Mouse (Mus musculus) liver, embryonic 14.5 days (tissue): Measurements from ENCODE around the gene Igf2r. TPM values are rescaled to one million over a fixed set of nuclear protein-coding genes. Genes with fewer than 3 reads are reported as not detected.
"Not testable (repeated sequence)": the region's sequence is repeated elsewhere in the genome, so short reads cannot be mapped to it uniquely, and the experiment has no call there.

Source experiments
- ATAC-seq: fragments of 200-750 bp; cut with Nextera tagmentation; 2 replicates; pipeline ENCODE4 v1.8.0; 2017; ENCODE audit warnings: moderate number of reproducible peaks, mild to moderate bottlenecking, moderate library complexity; ENCODE audit not compliant: insufficient read depth
- DNase-seq, 3 experiments: peaks; one replicate each; pipeline ENCODE4 v3.0.0-alpha.2; 2012 to 2013; ENCODE audit warnings: low read depth in 3 of 3, low spot score in 3 of 3
- H3K27ac ChIP-seq: fragments of 300-500 bp; sonication (generic); 2 replicates; pipeline ENCODE4 v1.5.1; 2014; ENCODE audit warnings: moderate library complexity, mild to moderate bottlenecking, control low read depth, inconsistent platforms
- H3K27me3 ChIP-seq: fragments of 300-500 bp; sonication (generic); 2 replicates; pipeline ENCODE4 v1.6.1; 2014; ENCODE audit warnings: mild to moderate bottlenecking, low read length, moderate library complexity; ENCODE audit not compliant: control insufficient read depth, insufficient read depth
- H3K36me3 ChIP-seq: fragments of 300-500 bp; sonication (generic); replicated peaks from 2 replicates; pipeline ENCODE4 v1.6.1; 2014; ENCODE audit warnings: low read depth; ENCODE audit not compliant: control insufficient read depth, insufficient read depth
- H3K4me1 ChIP-seq, 2 experiments: fragments of 200-500 bp in 1 of 2; fragments of 300-500 bp in 1 of 2; sonication (generic) in 1 of 2; replicated peaks; 2 replicates each; pipeline ENCODE4 v1.6.1; 2012 to 2014; ENCODE audit warnings: antibody characterized with exemption in 1 of 2, inconsistent platforms in 1 of 2, low read length in 1 of 2; ENCODE audit not compliant: control insufficient read depth in 2 of 2, insufficient read depth in 2 of 2
- H3K4me2 ChIP-seq: fragments of 300-500 bp; sonication (generic); 2 replicates; pipeline ENCODE4 v1.6.1; 2014; ENCODE audit warnings: low read depth, mild to moderate bottlenecking, control low read depth, moderate library complexity
- H3K4me3 ChIP-seq, 2 experiments: fragments of 200-500 bp in 1 of 2; fragments of 300-500 bp in 1 of 2; sonication (generic) in 1 of 2; 2 replicates each; pipeline ENCODE4 v1.5.1; 2012 to 2014; ENCODE audit warnings: low read depth in 2 of 2, low read length in 2 of 2, mild to moderate bottlenecking in 2 of 2, control low read depth in 1 of 2, inconsistent platforms in 1 of 2, moderate library complexity in 1 of 2; ENCODE audit not compliant: insufficient read depth in 1 of 2
- H3K9ac ChIP-seq: fragments of 300-500 bp; sonication (generic); replicated peaks from 2 replicates; pipeline ENCODE4 v1.6.1; 2014; ENCODE audit warnings: mild to moderate bottlenecking, control low read depth, moderate library complexity
- H3K9me3 ChIP-seq: fragments of 300-500 bp; sonication (generic); 2 replicates; pipeline ENCODE4 v1.6.1; 2016; ENCODE audit warnings: low read length, mixed read lengths; ENCODE audit not compliant: control insufficient read depth
- CTCF ChIP-seq: IDR thresholded peaks from 2 replicates; pipeline ENCODE4 v1.5.1; 2016; ENCODE audit warnings: antibody characterized with exemption, low read depth, control low read depth
- EP300 ChIP-seq: IDR thresholded peaks from 2 replicates; pipeline ENCODE4 v1.6.1; 2016; ENCODE audit warnings: antibody characterized with exemption, low read depth
- WGBS: fragments of 180-500 bp; shearing (Covaris S2); extraction: QIAGEN DNeasy Blood & Tissue Kit; methylation state at CpG from one replicate; pipeline ENCODE4 v1.1.7; 2014; ENCODE audit not compliant: insufficient replicate concordance; 5-methylcytosine and 5-hydroxymethylcytosine counted together
- polyA plus RNA-seq, 2 experiments: library from polyadenylated mRNA; depleted of rRNA in 1 of 2; stranded (reverse) in 1 of 2; unstranded in 1 of 2; fragments of >200 nt; fragmentation: Nextera tagmentation in 1 of 2; extraction: Ambion mirVana in 1 of 2; gene quantifications; 2 replicates each; pipeline versions ENCODE4 v1.2.1 to v1.2.3; 2012 to 2014

The Igf2r gene
- polyA plus RNA-seq, 2 experiments, result 12.6 to 12.8 TPM

DNA sequence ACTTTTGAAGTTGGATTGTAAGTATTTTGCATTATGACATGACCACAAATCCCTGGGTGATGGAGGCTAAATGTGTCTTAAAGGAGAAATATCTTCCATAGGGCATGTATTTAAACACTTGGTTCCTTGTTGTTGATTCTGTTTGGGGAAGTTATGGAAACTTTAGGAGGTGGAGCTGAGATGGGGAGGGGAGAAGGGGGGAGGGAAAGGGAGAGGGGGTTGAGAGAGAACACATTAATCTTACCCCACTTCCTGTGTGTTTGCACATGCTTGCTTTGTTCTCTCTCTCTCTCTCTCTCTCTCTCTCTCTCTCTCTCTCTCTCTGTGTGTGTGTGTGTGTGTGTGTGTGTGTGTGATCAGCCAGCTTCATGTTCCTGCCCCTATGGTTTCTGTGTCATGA is 92.3 kb downstream of the Igf2r start:
- Histone ChIP-seq H3K36me3 (no peaks in the 10 kb centered on the region), H3K4me3 (no peak overlapping the region), H3K9me3 (no peaks in the 10 kb centered on the region), H3K27ac (no peak overlapping the region), H3K9ac (no peak overlapping the region), H3K4me1 (no peaks in the 10 kb centered on the region), H3K4me2 (no peak overlapping the region), H3K27me3 (no peaks in the 10 kb centered on the region)
- ATAC-seq (no peak), DNase-seq (no peak)
- no peak for TF ChIP-seq CTCF
- TF ChIP-seq EP300, result no peak

DNA sequence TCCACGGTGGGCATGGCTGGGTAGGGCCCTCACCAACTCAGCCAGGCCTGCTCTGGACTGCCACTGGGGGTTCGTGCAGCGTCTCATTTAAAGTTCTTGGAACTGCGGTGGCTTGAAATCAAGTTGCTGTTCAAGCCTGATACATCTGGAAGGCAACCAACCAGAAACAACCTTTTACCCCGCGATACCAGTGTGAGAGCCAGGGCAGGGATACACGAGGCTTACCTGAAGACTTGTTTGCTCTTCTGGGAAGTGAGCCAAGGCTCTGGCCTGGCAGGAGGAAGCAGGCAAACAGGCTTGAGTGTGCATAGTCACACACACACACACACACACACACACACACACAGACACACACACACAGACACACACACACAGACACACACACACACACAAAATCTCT is 93.8 kb downstream of the Igf2r start, which contains the start of gene Slc22a1:
Gene Slc22a1, minus strand, starts transcription at position 184 of the 400 bp plus-strand sequence.
- no peaks in the 10 kb centered on the region for H3K27me3 ChIP-seq
- H3K9ac ChIP-seq, result no peak within 1 kb of the TSS
- WGBS, result 75% methylated on average over 7 of the region's 7 CpGs
- peaks cover 3 to 4% of the 10 kb centered on the region in 2 experiments; a peak in 2 of 4 replicates for H3K4me1 ChIP-seq
- ATAC-seq (no peak), DNase-seq (no peak)
- no peak for TF ChIP-seq EP300
- no peak for TF ChIP-seq CTCF
- no peak within 1 kb of the TSS for H3K4me3 ChIP-seq
- no peak within 1 kb of the TSS for H3K4me2 ChIP-seq
- no peaks in the 10 kb centered on the region for H3K36me3 ChIP-seq
- H3K27ac ChIP-seq, result no peak within 1 kb of the TSS
- H3K9me3 ChIP-seq, result no peaks in the 10 kb centered on the region

DNA sequence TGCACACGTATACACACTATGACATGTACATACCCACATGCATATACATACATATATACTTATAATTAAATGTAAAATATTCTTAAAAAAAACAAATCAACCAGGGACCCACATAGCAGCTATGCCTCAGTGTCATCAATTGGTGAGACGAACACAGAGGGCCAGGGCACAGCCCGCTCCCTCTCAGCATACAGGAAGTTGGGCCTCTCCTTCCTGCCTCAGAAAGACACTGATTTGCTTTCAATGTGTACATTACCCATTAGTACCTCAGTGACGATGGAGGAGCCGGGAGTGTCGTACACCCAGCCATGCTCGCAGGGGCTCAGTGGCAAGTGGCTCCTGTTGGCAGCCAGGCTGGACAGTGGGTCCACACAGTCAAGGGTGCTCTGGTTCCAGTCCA is 94.5 kb downstream of the Igf2r start:
- ATAC-seq, H3K9me3 ChIP-seq, H3K27me3 ChIP-seq, H3K4me3 ChIP-seq, H3K9ac ChIP-seq, H3K4me1 ChIP-seq, H3K36me3 ChIP-seq, H3K4me2 ChIP-seq, DNase-seq, H3K27ac ChIP-seq: not testable (repeated sequence)
- 53% methylated on average over 7 of the region's 7 CpGs for WGBS

- WGBS, result 40% methylated on average over 3 of the region's 3 CpGs
- no peak overlapping the region for H3K4me2 ChIP-seq
- no peaks in the 10 kb centered on the region for H3K36me3 ChIP-seq
- H3K27ac ChIP-seq, result no peak overlapping the region
- no peak overlapping the region for H3K4me3 ChIP-seq
- no peak for DNase-seq
- H3K27me3 ChIP-seq, result no peaks in the 10 kb centered on the region
- no peak overlapping the region for H3K9ac ChIP-seq
- peaks cover 4 to 18% of the 10 kb centered on the region in 2 experiments; a peak in 3 of 4 replicates for H3K4me1 ChIP-seq
- ATAC-seq, result no peak
- H3K9me3 ChIP-seq, result no peaks in the 10 kb centered on the region
- no peak for TF ChIP-seq CTCF
- TF ChIP-seq EP300, result no peak
Measured at GRCm38 (mm10) chr17:12673871-12674270, 95.6 kb downstream of the Igf2r start.

- WGBS, result 52% methylated on average over 7 of the region's 7 CpGs
- DNase-seq (no peak), ATAC-seq (no peak)
- H3K9me3 ChIP-seq, result no peaks in the 10 kb centered on the region
- peaks cover 4 to 24% of the 10 kb centered on the region in 2 experiments for H3K4me1 ChIP-seq
- no peak overlapping the region for H3K9ac ChIP-seq
- H3K4me3 ChIP-seq, result no peak overlapping the region
- TF ChIP-seq CTCF (no peak), EP300 (no peak)
- no peaks in the 10 kb centered on the region for H3K36me3 ChIP-seq
- no peaks in the 10 kb centered on the region for H3K27me3 ChIP-seq
- no peak overlapping the region for H3K27ac ChIP-seq
- H3K4me2 ChIP-seq, result no peak overlapping the region
Measured at GRCm38 (mm10) chr17:12672285-12672790, 97.1 kb downstream of the Igf2r start.
